Mouse (Mus musculus) liver, embryonic 15.5 days (tissue): ENCODE data around the gene Slc25a5. TPM values are rescaled to one million over a fixed set of nuclear protein-coding genes. Genes with fewer than 3 reads are reported as not detected.
"Not testable (repeated sequence)": the region's sequence is repeated elsewhere in the genome, so short reads cannot be mapped to it uniquely, and the experiment has no call there.

Experiments
- ATAC-seq: fragments of 200-750 bp; cut with Nextera tagmentation; 2 replicates; pipeline ENCODE4 v1.8.0; 2017; ENCODE audit warnings: moderate number of reproducible peaks, mild to moderate bottlenecking, moderate library complexity; ENCODE audit not compliant: insufficient read depth
- H3K27ac ChIP-seq: fragments of 300-500 bp; sonication (generic); replicated peaks from 2 replicates; pipeline ENCODE4 v1.5.1; 2015; ENCODE audit warnings: mild to moderate bottlenecking, inconsistent platforms
- H3K27me3 ChIP-seq: fragments of 300-500 bp; sonication (generic); 2 replicates; pipeline ENCODE4 v1.6.1; 2015; ENCODE audit warnings: mild to moderate bottlenecking, inconsistent platforms
- H3K36me3 ChIP-seq: fragments of 300-500 bp; sonication (generic); replicated peaks from 2 replicates; pipeline ENCODE4 v1.6.1; 2015; ENCODE audit warnings: moderate library complexity, mild to moderate bottlenecking, inconsistent platforms
- H3K4me1 ChIP-seq: fragments of 300-500 bp; sonication (generic); replicated peaks from 2 replicates; pipeline ENCODE4 v1.6.1; 2015; ENCODE audit warnings: inconsistent platforms
- H3K4me2 ChIP-seq: fragments of 300-500 bp; sonication (generic); 2 replicates; pipeline ENCODE4 v1.6.1; 2015; ENCODE audit warnings: moderate library complexity, mild to moderate bottlenecking, inconsistent platforms
- H3K4me3 ChIP-seq: fragments of 300-500 bp; sonication (generic); replicated peaks from 2 replicates; pipeline ENCODE4 v1.5.1; 2015; ENCODE audit warnings: mild to moderate bottlenecking, inconsistent platforms
- H3K9ac ChIP-seq: fragments of 300-500 bp; sonication (generic); 2 replicates; pipeline ENCODE4 v1.6.1; 2015; ENCODE audit warnings: moderate library complexity, mild to moderate bottlenecking, inconsistent platforms
- H3K9me3 ChIP-seq: fragments of 300-500 bp; sonication (generic); replicated peaks from 2 replicates; pipeline ENCODE4 v1.6.1; 2016; ENCODE audit warnings: inconsistent platforms
- WGBS: fragments of 180-500 bp; shearing (Covaris S2); methylation state at CpG from one replicate; pipeline ENCODE4 v1.1.7; 2015; ENCODE audit warnings: mixed read lengths; ENCODE audit not compliant: insufficient replicate concordance; 5-methylcytosine and 5-hydroxymethylcytosine counted together
- polyA plus RNA-seq: library from polyadenylated mRNA; unstranded; fragments of >200 nt; fragmentation: Nextera tagmentation; extraction: Ambion mirVana; gene quantifications from 2 replicates; pipeline ENCODE4 v1.2.1, GENCODE M21; 2015

Gene Slc25a5
- polyA plus RNA-seq, 1 experiment from 2014 or later, result 433 TPM

DNA sequence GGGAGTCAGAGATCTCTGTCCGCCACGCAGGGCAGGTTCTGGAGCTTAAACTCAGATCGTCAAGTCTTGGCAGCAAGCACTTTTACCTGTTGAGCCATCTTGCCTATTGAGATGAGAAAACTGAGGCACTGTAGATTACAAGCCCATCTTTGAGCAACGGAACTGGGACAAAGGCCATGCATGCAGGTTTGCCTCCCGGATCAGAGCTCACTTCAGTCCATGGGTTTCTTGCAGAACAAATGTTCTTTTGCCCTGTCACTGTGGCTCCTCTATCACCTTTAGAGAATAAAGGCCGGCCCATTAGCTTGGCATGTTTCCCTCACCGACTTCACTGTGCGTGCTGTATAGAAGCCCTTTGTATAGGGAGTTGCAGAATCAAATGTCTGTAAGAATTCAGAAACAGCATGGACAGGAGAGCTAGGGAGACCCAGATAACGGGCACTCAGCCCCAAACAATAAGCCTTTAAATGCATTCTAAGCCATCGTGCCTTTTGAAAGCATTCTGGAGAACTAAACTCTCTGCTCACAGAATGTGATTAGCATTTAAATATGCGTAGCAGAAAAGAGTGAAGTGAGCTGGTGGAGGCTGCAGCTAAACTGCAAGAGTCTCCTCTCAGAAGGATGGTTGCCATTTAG, 32.0 kb upstream of the Slc25a5 start:
- no peaks in the 10 kb centered on the region for H3K36me3 ChIP-seq
- no peaks in the 10 kb centered on the region for H3K27me3 ChIP-seq
- 64% methylated on average over 11 of the region's 11 CpGs for WGBS
- no peaks in the 10 kb centered on the region for H3K4me1 ChIP-seq
- H3K9me3 ChIP-seq, result no peaks in the 10 kb centered on the region
- no peak for ATAC-seq
- no peak overlapping the region for H3K27ac ChIP-seq
- no peak overlapping the region for H3K4me3 ChIP-seq
- H3K4me2 ChIP-seq, result no peak overlapping the region
- no peak overlapping the region for H3K9ac ChIP-seq

GRCm38 (mm10) chrX:36763934-36764317, 31.5 kb upstream of the Slc25a5 start:
- Histone ChIP-seq H3K9me3 (no peaks in the 10 kb centered on the region), H3K9ac (no peak overlapping the region), H3K36me3 (no peaks in the 10 kb centered on the region), H3K4me2 (no peak overlapping the region), H3K27me3 (no peaks in the 10 kb centered on the region), H3K4me3 (no peak overlapping the region), H3K27ac (no peak overlapping the region), H3K4me1 (no peaks in the 10 kb centered on the region)
- ATAC-seq, result no peak
- 64% methylated on average over 2 of the region's 2 CpGs for WGBS

GRCm38 (mm10) chrX:36767386-36767785, 28.1 kb upstream of the Slc25a5 start:
- WGBS, result 61% methylated on average over 5 of the region's 5 CpGs
- no peak overlapping the region for H3K9ac ChIP-seq
- ATAC-seq, result no peak
- no peak overlapping the region for H3K27ac ChIP-seq
- H3K4me1 ChIP-seq, result no peaks in the 10 kb centered on the region
- H3K4me2 ChIP-seq, result no peak overlapping the region
- H3K36me3 ChIP-seq, result no peaks in the 10 kb centered on the region
- H3K9me3 ChIP-seq, result no peaks in the 10 kb centered on the region
- no peak overlapping the region for H3K4me3 ChIP-seq
- no peaks in the 10 kb centered on the region for H3K27me3 ChIP-seq

DNA sequence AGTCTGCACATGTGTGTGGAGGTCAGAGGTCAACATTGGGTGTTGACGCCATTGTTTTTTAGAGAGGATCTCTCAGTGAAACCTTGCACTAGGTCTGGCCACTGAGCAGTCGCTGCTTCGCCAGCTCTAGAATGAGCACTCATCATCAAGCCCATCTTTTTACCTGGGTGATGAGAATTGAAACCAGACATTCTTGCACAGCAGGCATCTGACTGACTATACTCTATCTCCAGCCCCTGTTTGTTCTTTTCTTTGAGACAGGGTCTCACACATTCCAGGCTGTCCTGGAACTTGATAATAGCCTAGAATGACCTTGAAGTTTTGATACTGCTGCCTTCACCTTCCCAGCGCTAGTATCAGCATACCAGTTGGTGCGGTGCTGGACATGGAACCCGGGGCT, 22.9 kb upstream of the Slc25a5 start:
- no peak overlapping the region for H3K9ac ChIP-seq
- H3K27me3 ChIP-seq, result no peaks in the 10 kb centered on the region
- no peaks in the 10 kb centered on the region for H3K9me3 ChIP-seq
- no peak overlapping the region for H3K27ac ChIP-seq
- H3K4me1 ChIP-seq, result no peaks in the 10 kb centered on the region
- no peaks in the 10 kb centered on the region for H3K36me3 ChIP-seq
- ATAC-seq, result no peak
- WGBS, result 77% methylated on average over 6 of the region's 6 CpGs
- H3K4me2 ChIP-seq, result no peak overlapping the region
- H3K4me3 ChIP-seq, result no peak overlapping the region

DNA sequence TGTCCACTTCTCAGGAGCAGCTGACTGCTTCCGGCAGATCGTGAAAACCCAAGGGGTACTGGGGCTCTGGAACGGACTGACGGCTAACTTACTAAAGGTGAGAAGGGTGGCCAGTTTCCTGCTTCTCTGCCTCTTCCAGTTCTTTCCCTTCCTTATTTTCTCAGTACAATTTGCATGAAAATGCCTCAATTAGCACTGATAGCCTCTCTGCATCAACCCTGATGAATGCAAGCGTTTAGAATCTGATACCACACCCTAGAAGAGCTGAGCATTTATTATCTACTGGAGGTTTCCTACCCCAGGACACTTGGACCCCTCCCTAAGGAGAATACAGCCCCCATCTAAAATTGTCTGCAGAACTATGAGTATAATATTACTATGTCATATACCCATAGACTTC, 19.9 kb upstream of the Slc25a5 start:
- no peak overlapping the region for H3K4me2 ChIP-seq
- no peak overlapping the region for H3K4me3 ChIP-seq
- H3K9me3 ChIP-seq, result no peaks in the 10 kb centered on the region
- H3K27ac ChIP-seq, result no peak overlapping the region
- no peaks in the 10 kb centered on the region for H3K27me3 ChIP-seq
- no peak for ATAC-seq
- no peak overlapping the region for H3K9ac ChIP-seq
- WGBS, result 73% methylated on average over 5 of the region's 5 CpGs
- no peaks in the 10 kb centered on the region for H3K4me1 ChIP-seq
- H3K36me3 ChIP-seq, result no peaks in the 10 kb centered on the region

GRCm38 (mm10) chrX:36777694-36778093, 17.8 kb upstream of the Slc25a5 start:
- no peaks in the 10 kb centered on the region for H3K4me1 ChIP-seq
- 54% methylated on average over 4 of the region's 4 CpGs for WGBS

DNA sequence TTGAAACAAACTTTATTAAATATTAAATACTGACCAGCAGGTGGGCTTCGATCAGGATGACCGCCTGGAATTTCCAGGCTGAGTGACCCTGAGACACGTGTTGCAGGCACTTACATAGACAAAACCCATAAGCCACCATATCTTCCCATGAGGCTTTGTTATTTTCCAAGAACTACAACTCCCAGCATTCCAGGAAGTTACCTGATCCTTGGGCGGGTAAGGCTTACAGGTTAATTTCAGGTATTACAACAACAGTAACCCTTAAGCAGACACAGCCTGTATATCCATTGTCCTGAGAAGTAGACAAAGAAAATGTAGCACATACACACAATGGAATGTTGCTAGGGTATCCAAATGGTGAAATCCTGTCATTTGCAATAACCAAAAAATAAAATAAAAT, 6.1 kb upstream of the Slc25a5 start:
- no peaks in the 10 kb centered on the region for H3K36me3 ChIP-seq
- H3K9me3 ChIP-seq, result no peaks in the 10 kb centered on the region
- 65% methylated on average over 4 of the region's 4 CpGs for WGBS

More at GRCm38 (mm10) chrX:36777694-36778093, 17.8 kb upstream of the Slc25a5 start:
- Histone ChIP-seq H3K4me2 (no peak overlapping the region), H3K9ac (no peak overlapping the region), H3K4me3 (no peak overlapping the region), H3K27ac (no peak overlapping the region), H3K27me3 (no peaks in the 10 kb centered on the region), H3K9me3 (no peaks in the 10 kb centered on the region), H3K36me3 (no peaks in the 10 kb centered on the region)
- no peak for ATAC-seq

GRCm38 (mm10) chrX:36794571-36794970, 880 bp upstream of the Slc25a5 start:
- no peak overlapping the region for H3K9ac ChIP-seq
- H3K27me3 ChIP-seq, result no peaks in the 10 kb centered on the region
- no peaks in the 10 kb centered on the region for H3K9me3 ChIP-seq
- H3K4me1 ChIP-seq, result 0 out of 2 replicates have a peak, but pooled peaks cover 9% of the 10 kb centered on the region
- no peak for ATAC-seq
- no peak overlapping the region for H3K4me2 ChIP-seq
- H3K27ac ChIP-seq, result no peak overlapping the region
- H3K36me3 ChIP-seq, result peaks cover 10% of the 10 kb centered on the region
- no peak overlapping the region for H3K4me3 ChIP-seq
- 84% methylated on average over 5 of the region's 5 CpGs for WGBS

More for the DNA sequence above, 6.1 kb upstream of the Slc25a5 start:
- no peaks in the 10 kb centered on the region for H3K27me3 ChIP-seq
- H3K9ac ChIP-seq, result no peak overlapping the region
- H3K27ac ChIP-seq, result no peak overlapping the region
- H3K4me1 ChIP-seq, result no peaks in the 10 kb centered on the region
- no peak overlapping the region for H3K4me3 ChIP-seq
- no peak for ATAC-seq
- H3K4me2 ChIP-seq, result no peak overlapping the region

- H3K4me2 ChIP-seq, result peak overlapping the region; percentile 72
- H3K4me1 ChIP-seq, result 0 out of 2 replicates have a peak, but pooled peaks cover 9% of the 10 kb centered on the region
- peaks cover 10% of the 10 kb centered on the region for H3K36me3 ChIP-seq
- peak overlapping the region; percentile 88 for H3K27ac ChIP-seq
- peak; percentile 57 for ATAC-seq
- peak overlapping the region; percentile 73 for H3K4me3 ChIP-seq
- WGBS, result 25% methylated on average over 40 of the region's 41 CpGs
- no peaks in the 10 kb centered on the region for H3K9me3 ChIP-seq
- H3K27me3 ChIP-seq, result no peaks in the 10 kb centered on the region
- peak overlapping the region; percentile 78 for H3K9ac ChIP-seq
These were observed 721 bp downstream of the Slc25a5 start for GRCm38 (mm10) chrX:36796163-36796581.

DNA sequence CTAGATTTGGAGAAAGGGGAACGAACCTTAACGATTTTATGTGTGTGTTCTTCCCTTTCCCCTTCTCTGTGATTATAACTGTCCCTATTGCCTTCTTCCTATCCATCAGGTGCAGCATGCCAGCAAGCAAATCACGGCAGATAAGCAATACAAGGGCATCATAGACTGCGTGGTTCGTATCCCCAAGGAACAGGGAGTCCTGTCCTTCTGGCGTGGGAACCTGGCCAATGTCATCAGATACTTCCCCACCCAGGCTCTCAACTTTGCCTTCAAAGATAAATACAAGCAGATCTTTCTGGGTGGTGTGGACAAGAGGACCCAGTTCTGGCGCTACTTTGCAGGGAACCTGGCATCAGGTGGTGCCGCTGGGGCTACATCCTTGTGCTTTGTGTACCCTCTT, 1.3 kb downstream of the Slc25a5 start:
- not testable (repeated sequence) for H3K27me3 ChIP-seq, H3K9me3 ChIP-seq, H3K4me1 ChIP-seq, ATAC-seq
- 47% methylated on average over 8 of the region's 8 CpGs for WGBS
- peak overlapping the region; percentile 35; the same call in 1 of the 2 replicates for H3K9ac ChIP-seq
- peak overlapping the region; percentile 72 for H3K4me2 ChIP-seq
- H3K36me3 ChIP-seq, result peaks cover 10% of the 10 kb centered on the region
- peak overlapping the region; percentile 73 for H3K4me3 ChIP-seq
- H3K27ac ChIP-seq, result peak overlapping the region; percentile 88

DNA sequence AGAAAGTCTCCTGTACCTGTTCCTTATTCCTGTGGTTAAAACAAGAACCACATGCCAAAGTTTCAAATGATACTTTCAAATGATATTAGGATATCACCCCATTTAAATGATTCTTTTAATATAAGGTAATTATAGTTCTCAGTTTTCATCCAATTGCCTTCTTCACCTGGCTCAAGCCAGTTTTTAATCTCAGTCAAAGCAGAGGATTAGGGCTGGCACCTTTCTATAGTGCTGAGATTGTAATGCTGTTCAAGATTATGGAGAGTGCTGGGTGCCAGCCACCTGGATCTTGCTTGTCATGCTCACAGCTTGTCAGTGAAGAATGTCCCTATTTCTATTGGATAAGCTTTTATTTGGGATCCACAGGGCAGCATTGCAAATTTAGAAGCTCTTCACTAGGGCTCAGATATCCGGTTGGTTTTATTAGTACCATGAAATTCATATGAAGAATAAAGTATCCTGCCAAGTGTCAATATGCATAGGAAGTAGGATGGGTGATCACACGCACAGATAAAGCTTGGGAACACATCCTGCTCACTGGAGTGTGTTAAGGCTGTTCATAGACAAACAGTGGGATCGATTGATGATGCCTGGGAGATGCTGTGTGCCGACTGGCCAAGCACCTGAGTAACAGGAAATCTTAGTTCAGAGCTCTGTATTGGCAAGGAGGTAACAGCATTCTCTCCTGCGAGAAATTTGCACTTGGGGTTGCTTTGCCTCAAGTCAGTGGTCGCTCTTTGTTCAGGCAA, 3.9 kb downstream of the Slc25a5 start:
- ATAC-seq, result no peak
- Histone ChIP-seq H3K27ac (no peak overlapping the region), H3K4me1 (0 out of 2 replicates have a peak, but pooled peaks cover 9% of the 10 kb centered on the region), H3K4me3 (no peak overlapping the region), H3K9me3 (no peaks in the 10 kb centered on the region), H3K4me2 (no peak overlapping the region), H3K36me3 (peaks cover 10% of the 10 kb centered on the region), H3K27me3 (no peaks in the 10 kb centered on the region), H3K9ac (no peak overlapping the region)
- 43% methylated on average over 6 of the region's 6 CpGs for WGBS
